ENCODE assay signal across 15 mouse cellular contexts in genomic region chr8:61273307-61274221, GRCm38 (mm10). TPM values are rescaled to one million over a fixed set of nuclear protein-coding genes. Genes with fewer than 3 reads are reported as not detected.
A peak's percentile ranks its signal among the peaks of the same experiment; 100 is the strongest.
DNase-seq lines count a peak whose midpoint lies in the region; ATAC-seq and TF ChIP-seq lines count a peak whose summit lies in the region.
"Had no signal": no experiment of that assay in that cellular context is flagged by ENCODE, and none has a peak within 500 bp of the region (broad histone marks: within the 10 kb centered on the region; RNA-seq: fewer than 3 reads in every experiment).

No protein-coding gene starts in this region.

- no peak overlapping the region for H3K4me3 ChIP-seq in liver, embryonic 16.5 days (ENCODE audit: low read depth, low read length)
- H3K4me3 ChIP-seq in liver, embryonic 12.5 days = no peak overlapping the region
- no peak overlapping the region for H3K4me3 ChIP-seq in intestine, embryonic 15.5 days (replicated peaks)
- H3K4me3 ChIP-seq in kidney, embryonic 14.5 days (ENCODE audit: low read length) = no peak overlapping the region
- no peak overlapping the region for H3K4me3 ChIP-seq in small intestine, adult 2 months (ENCODE audit: low read depth, low read length)
- no peak overlapping the region for H3K4me3 ChIP-seq in heart, adult 2 months
- H3K4me3 ChIP-seq: embryonic facial prominence, embryonic 10.5 days; limb, embryonic 12.5 days had no signal

- WGBS in liver, embryonic 16.5 days (ENCODE audit: insufficient replicate concordance) = 67% methylated on average over 17 of the region's 17 CpGs
- 74% methylated on average over 17 of the region's 17 CpGs for WGBS in liver, embryonic 12.5 days (ENCODE audit: insufficient replicate concordance)
- WGBS in intestine, embryonic 15.5 days = 45% methylated on average over 17 of the region's 17 CpGs
- WGBS in kidney, embryonic 14.5 days = 42% methylated on average over 17 of the region's 17 CpGs
- 28% methylated on average over 17 of the region's 17 CpGs for WGBS in small intestine, adult 2 months
- 84% methylated on average over 17 of the region's 17 CpGs for WGBS in heart, adult 2 months

- 0 out of 2 replicates have a peak overlapping the region, but pooled peaks have one; percentile 14 for H3K27ac ChIP-seq in liver, embryonic 16.5 days (ENCODE audit: low read length)
- no peak overlapping the region for H3K27ac ChIP-seq in liver, embryonic 12.5 days
- peak overlapping the region; percentile 28; the same call in 1 of the 2 replicates for H3K27ac ChIP-seq in intestine, embryonic 15.5 days
- H3K27ac ChIP-seq in kidney, embryonic 14.5 days (ENCODE audit: low read depth, low read length) = peak overlapping the region; percentile 79; the same call in 1 of the 2 replicates
- peak overlapping the region; percentile 83 for H3K27ac ChIP-seq in small intestine, adult 2 months (ENCODE audit: insufficient read depth, low read depth, low read length)
- H3K27ac ChIP-seq in heart, adult 2 months = no peak overlapping the region

- TF ChIP-seq EP300 in heart, adult 2 months (IDR thresholded peaks at IDR 0.05; ENCODE audit: insufficient read depth, low read depth, low read length) = no peak

- ATAC-seq in liver, embryonic 16.5 days (ENCODE audit: low read depth) = no peak; the same call in 1 of the 2 replicates
- ATAC-seq in liver, embryonic 12.5 days = no peak
- peak; percentile 83 for ATAC-seq in intestine, embryonic 15.5 days
- 0 out of 2 replicates have a peak, but pooled peaks have one; percentile 12 for ATAC-seq in kidney, embryonic 14.5 days (ENCODE audit: low FRiP score, low TSS enrichment)
- ATAC-seq: inflammation-experienced regulatory T-cells, adult 6 months had no signal

- intact Hi-C loops in heart, adult 2 months (cut with DNase I) = loop anchor here (5.0 kb wide), 1 partner anchor 39 kb away; no protein-coding TSS in a partner anchor

- no peaks in the 10 kb centered on the region for H3K36me3 ChIP-seq in liver, embryonic 16.5 days (ENCODE audit: control insufficient read depth, insufficient read depth)
- no peaks in the 10 kb centered on the region for H3K36me3 ChIP-seq in liver, embryonic 12.5 days
- H3K36me3 ChIP-seq in intestine, embryonic 15.5 days = no peaks in the 10 kb centered on the region
- no peaks in the 10 kb centered on the region for H3K36me3 ChIP-seq in kidney, embryonic 14.5 days (ENCODE audit: control insufficient read depth, insufficient read depth, low read length)
- no peaks in the 10 kb centered on the region for H3K36me3 ChIP-seq in small intestine, adult 2 months (ENCODE audit: control insufficient read depth, insufficient read depth, low read length)
- 0 out of 2 replicates have a peak, but pooled peaks cover 2% of the 10 kb centered on the region for H3K36me3 ChIP-seq in heart, adult 2 months (ENCODE audit: control insufficient read depth, insufficient read depth, low read length)
- H3K36me3 ChIP-seq: limb, embryonic 12.5 days had no signal

- DNase-seq in layer of hippocampus, postnatal 36 days = no peak
- no peak for DNase-seq in frontal cortex, postnatal 10 days (ENCODE audit: low spot score in 2 of 2)
- no peak for DNase-seq in heart, adult 2 months
- DNase-seq: adrenal gland, postnatal 10 days; cerebellum, postnatal 14 days; heart, adult 18-20 months; heart, postnatal 4 days had no signal

- no peak for TF ChIP-seq CTCF in small intestine, adult 2 months (IDR thresholded peaks at IDR 0.05; ENCODE audit: extremely low read depth, insufficient read length, insufficient replicate concordance, low read depth, low read length)
- TF ChIP-seq CTCF in heart, adult 2 months (IDR thresholded peaks at IDR 0.05) = no peak

- TF ChIP-seq POLR2A in small intestine, adult 2 months (IDR thresholded peaks at IDR 0.05; ENCODE audit: low read depth, low read length) = no peak
- no peak for TF ChIP-seq POLR2A in heart, adult 2 months (IDR thresholded peaks at IDR 0.05; ENCODE audit: insufficient read depth, low read depth, low read length)

- H3K9ac ChIP-seq in liver, embryonic 16.5 days (ENCODE audit: low read depth, low read length) = no peak overlapping the region
- no peak overlapping the region for H3K9ac ChIP-seq in liver, embryonic 12.5 days
- no peak overlapping the region for H3K9ac ChIP-seq in intestine, embryonic 15.5 days
- H3K9ac ChIP-seq in kidney, embryonic 14.5 days (ENCODE audit: low read depth, low read length) = no peak overlapping the region
- H3K9ac ChIP-seq in heart, adult 2 months (ENCODE audit: low read depth, low read length) = no peak overlapping the region
- H3K9ac ChIP-seq: limb, embryonic 12.5 days had no signal

- H3K27me3 ChIP-seq in liver, embryonic 16.5 days (ENCODE audit: control insufficient read depth, insufficient read depth, low read depth, low read length) = no peaks in the 10 kb centered on the region
- H3K27me3 ChIP-seq in liver, embryonic 12.5 days (replicated peaks) = no peaks in the 10 kb centered on the region
- H3K27me3 ChIP-seq in intestine, embryonic 15.5 days (replicated peaks) = no peaks in the 10 kb centered on the region
- H3K27me3 ChIP-seq in kidney, embryonic 14.5 days (ENCODE audit: control insufficient read depth, insufficient read depth, low read length) = no peaks in the 10 kb centered on the region
- H3K27me3 ChIP-seq in small intestine, adult 2 months (ENCODE audit: control insufficient read depth, insufficient read depth, low read length) = no peaks in the 10 kb centered on the region
- no peaks in the 10 kb centered on the region for H3K27me3 ChIP-seq in heart, adult 2 months (ENCODE audit: control insufficient read depth, insufficient read depth, low read length)
- H3K27me3 ChIP-seq: limb, embryonic 12.5 days had no signal

- H3K9me3 ChIP-seq in liver, embryonic 16.5 days (replicated peaks; ENCODE audit: control insufficient read depth, low read length) = no peaks in the 10 kb centered on the region
- no peaks in the 10 kb centered on the region for H3K9me3 ChIP-seq in liver, embryonic 12.5 days (replicated peaks)
- no peaks in the 10 kb centered on the region for H3K9me3 ChIP-seq in intestine, embryonic 15.5 days
- H3K9me3 ChIP-seq in kidney, embryonic 14.5 days (ENCODE audit: control insufficient read depth, low read length) = no peaks in the 10 kb centered on the region
- H3K9me3 ChIP-seq: embryonic facial prominence, embryonic 10.5 days; limb, embryonic 12.5 days had no signal

- no peaks in the 10 kb centered on the region; the same call in 1 of the 2 replicates for H3K4me1 ChIP-seq in liver, embryonic 16.5 days (ENCODE audit: control insufficient read depth, low read depth, low read length)
- peaks cover 22% of the 10 kb centered on the region for H3K4me1 ChIP-seq in liver, embryonic 12.5 days
- peaks cover 33% of the 10 kb centered on the region for H3K4me1 ChIP-seq in intestine, embryonic 15.5 days (replicated peaks)
- H3K4me1 ChIP-seq in kidney, embryonic 14.5 days (ENCODE audit: control insufficient read depth, insufficient read depth, low read length) = peaks cover 67% of the 10 kb centered on the region
- H3K4me1 ChIP-seq in small intestine, adult 2 months (ENCODE audit: control insufficient read depth, insufficient read depth, insufficient read length, low read length) = peaks cover 30% of the 10 kb centered on the region
- H3K4me1 ChIP-seq in heart, adult 2 months (ENCODE audit: control insufficient read depth, insufficient read depth, low read length) = peaks cover 12% of the 10 kb centered on the region

- H3K79me2 ChIP-seq in heart, adult 2 months (replicated peaks; ENCODE audit: control insufficient read depth, insufficient read depth, low read length) = no peaks in the 10 kb centered on the region; the same call in 1 of the 2 replicates

- H3K4me2 ChIP-seq in liver, embryonic 16.5 days (ENCODE audit: low read depth, low read length) = no peak overlapping the region
- H3K4me2 ChIP-seq in liver, embryonic 12.5 days = no peak overlapping the region
- peak overlapping the region; percentile 47 for H3K4me2 ChIP-seq in intestine, embryonic 15.5 days (replicated peaks)
- peak overlapping the region; percentile 15 for H3K4me2 ChIP-seq in kidney, embryonic 14.5 days (replicated peaks; ENCODE audit: low read depth, low read length)
- H3K4me2 ChIP-seq: limb, embryonic 12.5 days had no signal

RNA-seq across cellular contexts. Expression of gene Sh3rf1, which starts 49.9 kb away (rescaled TPM):
- 1.2 and 1.5 TPM in 2 replicates for polyA plus RNA-seq in liver, embryonic 16.5 days (2015; fragmentation: Nextera tagmentation; extraction: Ambion mirVana)
- 2.8 and 3.2 TPM in 2 replicates for polyA plus RNA-seq in liver, embryonic 12.5 days (2016; fragmentation: Nextera tagmentation; extraction: Ambion mirVana)
- polyA plus RNA-seq in intestine, embryonic 15.5 days (2015; fragmentation: Nextera tagmentation; extraction: Ambion mirVana) = 11.4 and 11.7 TPM in 2 replicates
- polyA plus RNA-seq in kidney, embryonic 14.5 days (2014; fragmentation: Nextera tagmentation; extraction: Ambion mirVana) = 19.7 and 25.9 TPM in 2 replicates
- 8.5 and 18.3 TPM in 2 replicates for polyA plus RNA-seq in small intestine, adult 2 months (2012; rRNA removed)
- 10 to 100 TPM; 63.3 to 67.5 TPM for total RNA-seq in layer of hippocampus, postnatal 36 days (2021)
- 1 to 10 TPM; 4.8 to 4.9 TPM for total RNA-seq in heart, adult 2 months (2021)
- 3.1 and 4.2 TPM in 2 replicates for polyA plus RNA-seq in heart, adult 2 months (2012; rRNA removed)

Comparison
In these comparisons a context has a peak if more than half of its experiments do, and no peak if none do; other contexts are left out.
1. H3K27ac ChIP-seq: peak in liver, embryonic 16.5 days (single experiment), intestine, embryonic 15.5 days (single experiment), kidney, embryonic 14.5 days (single experiment) and small intestine, adult 2 months (single experiment); none in liver, embryonic 12.5 days (single experiment) and heart, adult 2 months (single experiment).
2. ATAC-seq: peak in intestine, embryonic 15.5 days (single experiment) and kidney, embryonic 14.5 days (single experiment); none in liver, embryonic 16.5 days (single experiment) and liver, embryonic 12.5 days (single experiment).
3. H3K4me2 ChIP-seq: peak in intestine, embryonic 15.5 days (single experiment) and kidney, embryonic 14.5 days (single experiment); none in liver, embryonic 16.5 days (single experiment) and liver, embryonic 12.5 days (single experiment).